Mouse (Mus musculus) left cerebral cortex, postnatal 14 days (tissue): Measurements from ENCODE around the gene Dtx3l. TPM values are rescaled to one million over a fixed set of nuclear protein-coding genes. Genes with fewer than 3 reads are reported as not detected.
A peak's percentile ranks its signal among the peaks of the same experiment; 100 is the strongest.
"Not testable (repeated sequence)": the region's sequence is repeated elsewhere in the genome, so short reads cannot be mapped to it uniquely, and the experiment has no call there.

ENCODE experiments used
- DNase-seq, 2 experiments: peaks; one replicate each; pipeline ENCODE4 v3.0.0; 2021 to 2022; ENCODE audit warnings: low spot score in 2 of 2, mixed read lengths in 1 of 2
- intact Hi-C: fragments of 180-260 bp; cut with DNase I; formaldehyde crosslinking; loops from one replicate; pipeline ENCODE4 v1.15.1; 2025
- long read RNA-seq, 2 experiments: library from polyadenylated mRNA; stranded (forward); transcript quantifications; one replicate each; pipeline ENCODE4 v2.0.0; 2021
- total RNA-seq, 2 experiments: library from RNA; stranded (reverse); gene quantifications; 2 replicates each; pipeline ENCODE4 v1.2.3; 2021

Gene Dtx3l
- total RNA-seq = 1 to 10 TPM; 2.0 to 2.9 TPM
- long read RNA-seq, experiment 1, partial matches to known transcripts = 0 of 1 reads
- long read RNA-seq, experiment 1, other reads (novel, unspliced or antisense) = 1 of 1 reads
- long read RNA-seq, experiment 2 = 0 reads

DNA sequence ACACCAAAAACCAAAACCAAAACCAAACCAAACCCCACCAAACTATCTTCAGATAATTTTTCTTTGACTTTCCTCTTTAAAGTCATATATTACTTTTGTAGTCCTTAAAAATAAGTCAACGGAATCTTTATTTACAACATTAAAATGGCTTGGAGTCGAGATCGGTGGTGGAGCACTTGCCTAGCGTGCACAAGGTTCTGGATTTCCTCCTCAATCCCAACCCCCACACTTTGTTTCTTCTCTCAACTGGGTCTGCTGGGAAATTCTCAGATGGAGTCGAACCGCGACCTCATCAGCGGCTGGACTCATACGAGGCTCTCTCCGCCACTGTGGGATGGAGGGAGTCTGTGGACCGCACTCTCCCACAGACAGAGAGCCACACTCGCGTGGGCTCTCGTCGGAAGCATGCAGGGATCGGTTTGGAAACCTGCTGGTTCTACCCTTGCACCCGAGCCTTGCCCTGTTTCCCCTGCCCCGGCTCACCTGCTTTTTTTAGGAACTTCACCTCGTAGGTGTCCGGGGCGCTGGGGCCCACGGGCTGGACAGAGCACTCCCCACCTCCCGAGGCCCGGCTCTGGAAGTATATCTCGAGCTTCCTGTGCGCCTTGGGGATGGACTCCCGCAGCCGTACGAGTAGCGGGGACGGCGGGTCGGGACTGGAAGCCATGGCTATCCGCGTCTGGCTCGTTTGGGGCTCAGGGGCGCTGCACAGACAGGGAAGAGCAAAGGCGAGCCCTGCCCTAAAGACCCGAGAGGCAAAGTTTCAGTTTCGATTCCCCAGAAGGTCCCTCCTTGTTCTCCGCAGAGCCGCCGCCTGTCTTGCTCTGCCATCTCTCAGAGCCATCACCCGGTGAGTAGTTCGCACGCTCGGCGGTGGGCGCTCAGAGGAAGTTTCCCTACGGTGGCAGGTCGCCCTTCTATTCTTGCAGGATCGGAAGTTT is at the start of gene Dtx3l, which contains the start of gene Parp9:
Gene Dtx3l (minus strand): TSS at position 941 of the 941 bp plus-strand sequence.
Gene Parp9 (plus strand): TSS at position 260 of the 941 bp plus-strand sequence.
- DNase-seq = peak in 1 of 2 experiments; percentile 21
- intact Hi-C loops = no loop called here

DNA sequence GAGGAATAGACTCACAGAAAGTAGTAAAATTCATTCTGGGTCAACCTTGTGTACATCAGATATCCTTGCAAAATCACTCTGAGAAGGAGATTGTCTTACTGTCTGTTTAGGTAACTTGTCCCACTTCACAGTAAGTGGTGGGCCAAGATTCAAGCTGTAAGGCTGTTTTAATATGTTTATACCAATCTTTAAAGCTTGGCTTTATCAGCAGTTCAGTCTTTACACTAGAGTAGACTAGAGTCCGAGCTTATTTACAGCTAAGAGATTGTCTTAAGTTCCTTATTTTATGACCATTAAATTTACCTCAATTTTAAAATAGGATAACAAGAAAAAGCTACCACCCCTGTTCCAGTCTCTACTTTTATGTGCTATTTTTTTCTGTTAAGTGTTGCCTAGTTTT is 49.0 kb upstream of the Dtx3l start:
- intact Hi-C loops = no loop called here
- no peak for DNase-seq

DNA sequence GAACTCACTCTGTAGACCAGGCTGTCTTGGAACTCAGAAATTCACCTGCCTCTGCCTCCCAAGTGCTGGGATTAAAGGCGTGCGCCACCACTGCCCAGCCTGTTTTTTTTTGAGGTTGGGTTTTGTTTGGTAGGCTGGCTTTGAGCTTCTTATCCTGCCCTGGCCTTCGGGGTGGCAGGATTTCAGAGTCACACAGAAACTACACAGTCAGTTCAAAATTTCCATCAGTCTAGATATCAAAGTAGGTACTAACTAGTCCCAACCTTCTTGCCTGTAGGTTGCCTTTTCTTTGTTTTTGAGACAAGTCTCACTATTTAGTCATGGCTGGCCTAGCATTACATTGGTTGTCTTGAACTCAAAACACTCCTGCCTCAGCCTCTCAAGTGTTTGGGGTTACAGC is 45.5 kb upstream of the Dtx3l start:
- intact Hi-C loops = no loop called here
- no peak for DNase-seq

DNA sequence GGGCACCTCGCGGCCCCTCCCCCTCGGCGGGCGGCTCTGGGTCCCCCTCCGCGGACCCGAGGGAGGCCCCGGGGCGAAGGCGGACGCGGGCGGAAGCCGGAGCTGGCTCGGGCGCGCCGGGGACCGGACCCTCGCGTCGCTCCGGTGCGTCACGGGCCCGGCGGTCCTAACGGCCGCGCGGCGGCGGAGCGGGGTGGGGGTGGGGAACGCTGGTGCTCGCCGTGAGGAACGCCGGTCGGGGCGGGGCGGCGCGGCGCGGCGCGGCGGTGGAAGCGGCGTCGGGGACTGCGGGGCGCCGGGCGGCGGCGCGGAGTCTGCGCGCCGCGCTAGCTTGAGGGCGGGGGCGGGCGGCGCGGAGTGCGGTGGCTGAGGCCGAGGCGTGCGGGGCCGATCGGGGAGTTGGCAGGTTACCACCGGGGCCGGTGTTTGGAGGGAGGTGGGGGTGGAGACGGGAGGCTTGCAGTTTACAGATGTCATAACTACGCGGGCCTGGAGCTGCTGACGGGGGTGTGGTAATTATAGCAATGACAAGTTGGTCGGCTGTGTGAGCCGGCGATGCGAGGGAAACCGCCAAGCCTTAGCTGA is 44.7 kb upstream of the Dtx3l start:
- intact Hi-C loops = no loop called here
- DNase-seq = peak; percentile 67 to 79

DNA sequence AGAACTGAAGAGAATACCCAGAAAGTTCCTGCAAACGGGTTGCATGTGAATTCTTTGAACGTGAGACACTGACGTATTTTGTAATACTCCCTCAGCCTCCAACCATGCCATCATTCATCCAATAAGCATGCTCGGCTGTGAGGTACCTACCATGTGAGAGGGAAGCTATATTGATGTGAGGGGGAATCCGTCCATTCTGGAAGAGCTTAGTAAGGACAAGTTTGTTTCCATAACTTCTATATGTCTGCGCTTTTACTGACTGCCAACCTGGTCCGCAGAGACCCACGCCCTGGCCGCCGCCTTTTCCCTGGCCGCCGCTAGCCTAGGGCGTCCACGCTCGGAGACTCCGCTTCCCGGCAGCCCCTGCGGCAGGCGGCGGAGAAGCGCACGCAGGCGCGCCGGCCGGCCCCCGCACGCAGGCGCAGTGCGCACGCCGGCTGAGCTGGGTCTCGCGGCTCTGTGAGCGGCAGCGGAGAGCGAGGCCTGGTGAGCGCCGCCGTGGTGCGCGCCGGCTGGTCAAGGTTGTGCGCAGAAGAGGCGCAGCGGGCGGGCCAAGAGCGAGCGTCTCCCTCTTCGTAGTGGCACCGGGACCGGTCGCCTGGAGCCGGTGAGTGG is 44.1 kb upstream of the Dtx3l start:
- intact Hi-C loops = no loop called here
- DNase-seq = peak; percentile 90 to 91

DNA sequence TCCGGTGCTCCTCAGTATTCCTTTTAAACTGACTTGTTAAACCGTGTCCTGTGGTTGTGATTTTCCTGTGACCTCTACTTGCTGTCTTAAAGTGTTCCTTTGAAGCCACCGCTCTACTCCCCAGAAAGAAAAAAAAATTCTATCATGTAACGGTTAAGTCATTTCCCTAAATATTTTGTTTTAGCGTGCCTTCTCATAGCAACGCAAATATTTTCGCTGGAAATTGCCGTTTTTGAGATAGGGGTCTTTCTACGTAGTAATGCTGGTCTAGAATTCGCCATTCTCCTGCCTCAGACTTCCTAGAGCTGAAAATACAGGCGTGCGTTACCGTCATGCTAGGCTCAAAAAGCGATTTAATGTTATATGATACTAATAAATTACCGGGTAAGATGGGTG is 43.6 kb upstream of the Dtx3l start:
- no peak for DNase-seq
- intact Hi-C loops = no loop called here

DNA sequence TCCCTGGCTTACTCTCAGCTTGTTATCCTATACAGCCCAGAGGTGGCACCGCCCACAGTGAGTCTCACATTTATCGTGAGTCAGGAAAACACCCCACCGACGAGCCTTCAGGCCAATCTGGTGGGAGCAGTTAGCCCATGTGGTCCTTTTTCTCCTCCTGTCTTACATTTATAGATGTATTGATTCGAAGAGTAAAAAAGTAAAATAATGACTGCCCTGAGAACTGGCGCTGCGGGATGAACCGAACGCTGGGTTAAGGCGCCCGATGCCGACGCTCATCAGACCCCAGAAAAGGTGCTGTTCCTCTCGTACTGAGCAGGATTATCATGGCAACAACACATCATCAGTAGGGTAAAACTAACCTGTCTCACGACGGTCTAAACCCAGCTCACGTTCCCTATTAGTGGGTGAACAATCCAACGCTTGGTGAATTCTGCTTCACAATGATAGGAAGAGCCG is 42.4 kb upstream of the Dtx3l start:
- DNase-seq = peak; percentile 100
- intact Hi-C loops = no loop called here

DNA sequence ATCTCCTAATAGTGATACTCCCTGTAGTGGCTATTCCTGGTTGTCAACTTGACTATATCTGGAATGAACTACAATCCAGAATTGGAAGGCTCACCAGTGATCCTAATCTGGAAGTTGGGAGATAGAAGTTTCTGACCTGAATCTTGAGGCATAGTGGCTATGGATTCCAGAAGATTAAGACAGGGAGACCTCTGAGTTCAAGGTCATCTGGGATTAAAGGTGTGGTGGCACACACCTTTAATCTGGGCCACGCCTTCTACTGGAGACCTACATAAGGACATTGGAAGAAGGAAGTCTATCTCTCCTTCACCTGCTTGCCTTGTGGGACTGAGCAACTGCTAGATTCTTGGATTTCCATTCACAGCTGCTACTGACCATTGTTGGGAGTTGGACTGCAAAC is 39.5 kb upstream of the Dtx3l start, which contains the start of gene Kpna1:
Gene Kpna1 (plus strand): TSS at position 301 of the 400 bp plus-strand sequence.
- intact Hi-C loops, DNase-seq: not testable (repeated sequence)

DNA sequence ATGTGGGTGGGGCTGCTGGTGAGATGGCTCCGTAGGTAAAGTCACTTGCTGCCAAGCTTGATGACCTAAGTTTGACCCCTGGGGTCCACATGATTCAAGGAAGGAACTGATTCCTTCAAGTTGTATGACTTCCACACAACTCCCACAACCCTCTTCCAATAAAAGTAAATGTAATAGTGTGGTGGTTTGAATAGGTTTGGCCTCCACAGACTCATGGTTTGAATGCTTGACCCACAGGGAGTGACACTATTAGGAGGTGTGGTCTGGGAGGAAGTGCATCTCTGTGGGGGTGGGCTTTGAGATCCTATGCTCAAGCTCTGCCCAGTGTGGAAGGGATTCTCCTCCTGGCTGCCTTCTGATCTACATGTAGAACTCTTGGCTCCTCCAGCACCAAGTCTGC is 35.1 kb upstream of the Dtx3l start:
- intact Hi-C loops = no loop called here
- DNase-seq = no peak

DNA sequence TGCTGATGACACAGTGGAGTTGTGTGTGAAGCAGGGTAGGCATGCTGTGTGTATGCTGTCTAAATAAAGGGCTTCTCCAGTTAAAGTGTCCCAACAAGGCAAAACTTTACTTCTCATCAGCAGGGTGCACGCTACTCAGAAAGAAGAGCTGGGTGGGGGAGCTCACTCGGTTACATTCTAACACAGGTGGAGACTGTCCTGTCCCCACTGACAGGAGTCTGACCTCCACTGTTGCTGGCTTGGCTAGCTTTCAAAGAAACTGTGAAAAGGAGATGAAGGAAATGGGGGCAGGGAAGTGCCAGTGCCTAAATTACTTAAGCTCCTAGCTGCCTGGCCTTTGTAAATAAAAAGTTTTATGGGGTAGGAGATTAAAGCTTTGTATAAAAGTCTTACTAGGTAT is 29.2 kb upstream of the Dtx3l start:
- intact Hi-C loops = no loop called here
- DNase-seq = no peak

DNA sequence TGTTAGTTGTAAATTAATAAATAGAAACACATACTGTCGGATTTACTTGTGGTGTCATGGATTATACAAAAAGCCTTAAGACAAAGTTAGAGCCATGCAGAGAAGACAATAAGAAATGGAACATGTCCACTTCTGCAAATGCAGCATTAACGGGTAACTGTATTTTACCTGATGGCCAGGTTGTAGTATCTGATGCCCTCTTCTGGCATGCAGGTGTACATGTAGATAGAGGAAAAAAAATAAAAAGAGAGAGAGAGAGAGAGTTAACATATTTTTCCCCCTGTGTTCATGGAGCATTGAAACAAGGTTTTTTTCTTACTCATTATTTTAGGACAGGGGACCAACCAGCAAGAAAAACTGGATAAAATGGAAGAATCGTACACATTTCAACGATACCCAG is 28.4 kb upstream of the Dtx3l start:
- no peak for DNase-seq
- intact Hi-C loops = no loop called here

DNA sequence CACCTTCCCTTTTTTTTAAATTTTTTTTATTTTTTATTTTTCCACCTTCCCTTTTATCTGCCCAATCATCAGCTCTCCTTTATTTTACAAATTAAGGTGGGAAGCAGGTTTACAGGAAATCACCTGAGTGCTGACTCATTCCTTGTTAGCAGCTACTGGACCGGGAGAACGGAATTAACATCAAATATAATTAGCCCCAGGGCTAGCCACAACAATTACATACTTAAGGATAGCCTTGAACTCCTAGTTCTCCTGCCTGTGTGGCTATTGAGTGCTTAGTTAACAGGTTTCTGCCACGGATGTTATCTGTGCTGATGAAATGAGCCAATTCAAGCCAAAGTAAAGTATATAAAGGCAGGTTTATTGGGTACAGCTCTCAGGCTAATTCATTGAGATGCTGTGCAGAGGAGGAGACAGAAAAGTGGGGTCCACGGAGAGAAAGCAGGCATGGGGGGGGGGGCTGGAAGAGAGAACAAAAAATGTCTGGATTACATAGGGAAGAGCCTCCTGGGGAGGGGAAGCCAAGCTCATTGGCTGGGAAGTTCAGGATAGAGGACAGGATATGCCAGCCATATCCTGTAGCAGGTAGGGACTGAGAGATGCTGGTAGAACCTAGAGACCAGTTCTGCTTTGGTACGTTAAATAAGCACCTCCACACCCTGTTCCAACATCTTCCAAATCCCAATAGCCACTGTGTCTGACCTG is 27.6 kb upstream of the Dtx3l start:
- intact Hi-C loops = no loop called here

DNA sequence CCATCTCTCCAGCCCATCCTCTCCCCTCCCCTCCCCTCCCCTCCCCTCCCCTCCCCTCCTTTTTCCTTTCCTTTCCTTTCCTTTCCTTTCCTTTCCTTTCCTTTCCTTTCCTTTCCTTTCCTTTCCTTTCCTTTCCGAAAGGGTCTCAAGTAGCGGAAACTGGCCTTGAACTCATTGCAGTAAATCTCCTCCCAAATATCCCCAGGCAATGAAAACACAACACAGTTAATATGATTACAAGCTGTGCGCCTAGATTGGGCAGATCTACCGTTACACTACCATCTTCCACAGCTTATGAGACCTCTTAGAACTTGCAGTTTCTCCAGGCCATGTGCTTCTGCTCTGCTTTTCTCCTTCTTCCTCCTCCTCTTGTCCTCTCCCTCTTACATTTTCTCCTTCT is 27.0 kb upstream of the Dtx3l start:
- intact Hi-C loops, DNase-seq: not testable (repeated sequence)

More for the DNA sequence above, 27.6 kb upstream of the Dtx3l start:
- no peak for DNase-seq

DNA sequence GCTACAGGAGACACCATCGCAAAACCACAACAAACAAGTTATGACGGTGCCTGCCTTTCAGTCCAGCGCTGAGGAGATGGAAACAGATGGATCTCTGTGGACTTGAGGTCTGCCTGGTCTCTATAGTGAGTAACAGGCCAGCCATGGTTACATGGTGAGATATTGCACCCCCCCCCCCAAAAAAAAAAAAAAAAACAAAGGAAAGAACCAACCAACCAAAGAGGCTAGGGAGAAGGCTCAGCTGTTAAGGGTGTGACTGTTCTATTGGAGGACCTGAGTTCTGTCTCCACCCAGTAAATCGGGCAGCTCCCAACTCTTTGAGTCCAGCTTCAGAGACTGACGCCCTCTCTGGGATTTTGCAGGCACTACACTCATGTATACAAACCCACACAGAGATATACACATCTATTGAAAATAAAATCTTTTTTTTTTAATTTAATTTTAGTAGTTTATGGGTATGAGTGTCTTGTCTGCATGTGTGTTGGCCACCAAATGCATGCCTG is 13.7 kb upstream of the Dtx3l start:
- intact Hi-C loops = no loop called here
- DNase-seq = no peak

DNA sequence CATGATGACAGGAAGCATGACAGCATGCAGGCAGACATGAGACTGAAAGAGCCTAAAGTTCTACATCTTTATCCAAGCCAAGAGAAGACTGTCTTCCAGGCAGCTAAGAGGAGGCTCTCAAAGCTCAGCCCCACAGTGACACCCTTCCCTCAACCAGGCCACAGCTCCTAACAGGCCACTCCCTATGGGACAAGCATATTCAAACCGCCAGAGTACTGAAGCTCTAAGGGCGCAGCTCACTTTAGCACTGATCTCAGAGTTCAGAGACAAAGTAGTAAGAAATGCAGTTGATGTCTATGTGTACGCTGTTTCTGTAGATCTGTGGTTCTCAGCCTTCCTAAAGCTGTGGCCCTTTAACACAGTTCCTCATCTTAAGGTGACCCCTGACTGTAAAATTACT is 12.3 kb upstream of the Dtx3l start:
- DNase-seq = no peak
- intact Hi-C loops = no loop called here

DNA sequence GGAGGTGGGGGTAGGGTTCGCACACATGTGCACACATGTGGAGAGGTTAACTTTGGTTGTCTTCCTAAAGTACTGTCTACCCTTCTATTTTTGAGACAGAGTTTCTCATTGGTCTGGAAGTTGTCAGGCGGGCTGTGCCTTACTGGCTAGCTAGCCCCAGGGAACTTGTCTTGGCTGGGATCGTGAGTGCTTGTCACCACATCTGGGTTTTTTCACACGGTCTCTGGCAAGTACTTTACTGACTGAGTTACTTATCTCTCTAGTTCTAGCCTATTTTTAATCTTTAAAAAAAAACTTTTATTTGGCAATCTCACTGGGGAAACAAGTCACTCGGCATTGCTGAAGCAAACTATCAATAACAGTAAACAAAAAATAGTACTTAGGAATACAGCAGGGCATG is 10.3 kb upstream of the Dtx3l start:
- intact Hi-C loops = no loop called here
- DNase-seq = no peak

DNA sequence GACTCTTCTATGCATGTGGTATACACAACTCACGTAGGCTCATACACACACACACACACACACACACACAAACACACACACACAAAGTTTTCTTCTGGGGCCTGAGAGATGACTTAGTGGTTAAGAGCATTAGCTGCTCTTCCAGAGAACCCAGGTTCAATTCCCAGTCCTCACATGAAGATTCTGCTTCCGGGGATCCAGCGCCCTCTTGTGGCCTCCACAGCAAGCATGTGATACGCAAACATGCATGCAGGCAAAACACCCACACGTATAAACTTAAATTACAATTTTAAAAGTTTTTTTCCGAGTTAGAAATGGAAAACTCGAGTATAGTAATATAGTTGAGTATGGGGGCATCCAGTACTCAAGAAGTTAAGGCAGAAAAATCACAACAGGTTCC is 2.4 kb upstream of the Dtx3l start:
- peak in 1 of 2 experiments; percentile 4 for DNase-seq
- intact Hi-C loops = no loop called here

DNA sequence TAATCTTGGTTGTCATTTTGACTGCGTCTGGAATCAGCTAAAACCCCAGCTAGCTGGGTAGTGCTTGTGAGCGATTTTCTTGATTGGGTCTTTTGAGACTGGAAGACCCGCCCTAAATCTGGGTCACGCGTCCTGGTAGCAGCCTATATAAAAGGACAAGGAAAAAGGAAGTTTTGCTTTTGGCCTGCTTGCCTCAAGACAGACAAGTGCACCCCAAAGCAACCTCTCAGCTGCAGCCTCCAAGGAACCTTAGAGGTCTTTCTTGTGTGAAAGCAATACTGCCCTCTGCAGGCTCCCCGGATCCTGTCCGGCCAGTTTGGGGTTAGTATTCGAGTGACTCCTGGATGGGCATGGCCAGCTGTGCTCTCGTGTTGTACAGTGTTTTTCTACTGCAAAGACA is 739 bp upstream of the Dtx3l start:
- peak; percentile 64 to 76 for DNase-seq
- intact Hi-C loops = no loop called here

DNA sequence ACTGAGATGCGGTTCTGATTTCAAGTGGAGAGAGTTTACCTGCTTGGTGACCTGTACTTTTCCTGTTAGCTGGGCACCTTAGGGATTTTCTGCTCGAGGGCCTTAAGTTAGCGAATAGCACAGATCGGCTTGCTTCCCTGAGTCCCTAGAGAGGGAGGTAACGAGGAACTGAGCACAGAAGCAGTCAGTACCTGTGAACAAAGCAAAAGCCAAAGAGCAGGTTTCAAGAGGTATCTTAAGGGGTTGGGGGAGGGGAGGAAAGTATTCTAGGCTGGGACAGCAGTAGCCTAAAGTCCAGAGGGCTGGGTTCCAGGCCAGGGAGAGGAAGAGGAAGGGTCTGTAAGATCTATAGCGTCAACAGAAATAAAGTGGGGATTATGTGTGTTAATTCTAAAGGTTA is 310 bp upstream of the Dtx3l start:
- intact Hi-C loops = no loop called here
- no peak for DNase-seq
